Mouse (Mus musculus): ENCODE data around the gene Kcnk1. TPM values are rescaled to one million over a fixed set of nuclear protein-coding genes. Genes with fewer than 3 reads are reported as not detected.

The Kcnk1 gene
- total and polyA plus RNA-seq, 3 experiments: 1.3 to 12.8 (median 7.5) TPM

DNA sequence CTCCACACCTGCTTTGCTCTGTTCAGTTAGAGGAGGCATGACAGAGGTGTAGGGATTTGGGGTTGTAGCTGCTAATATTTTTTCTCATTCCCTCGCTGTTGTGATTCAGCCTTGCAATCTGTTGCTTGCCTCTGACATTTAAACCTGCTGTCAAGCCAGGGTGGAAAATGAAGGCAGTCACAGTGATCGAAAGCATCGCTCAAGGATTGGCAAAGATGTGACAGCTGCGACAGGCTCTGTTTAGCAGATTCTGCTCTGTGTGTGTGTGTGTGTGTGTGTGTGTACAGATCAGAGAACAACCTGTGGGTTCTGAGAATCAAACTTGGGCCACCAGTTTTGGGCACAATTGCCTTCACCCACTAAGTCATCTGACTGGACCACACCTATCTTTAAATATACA is 50.8 kb downstream of the Kcnk1 start:
- DNase-seq: no peak

DNA sequence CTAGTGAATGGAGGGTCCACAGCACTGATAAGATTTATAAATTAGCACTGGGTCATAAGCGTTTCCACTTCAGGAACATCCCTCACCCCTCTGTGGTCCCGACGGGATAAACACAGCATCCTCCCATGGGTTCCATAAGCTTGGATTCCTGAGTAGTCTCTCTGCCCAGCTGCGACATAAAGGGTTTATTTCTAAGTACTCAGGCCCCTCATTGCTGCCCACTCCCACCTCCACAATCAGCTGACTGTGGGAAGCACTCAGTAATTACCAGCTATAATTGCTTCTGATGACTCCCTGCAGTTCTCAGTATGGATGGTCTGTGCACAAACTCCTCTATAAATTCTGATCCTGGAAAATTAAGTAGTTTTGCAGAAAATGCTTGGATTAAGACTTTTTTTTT is 58.9 kb downstream of the Kcnk1 start:
- no peak for DNase-seq

DNA sequence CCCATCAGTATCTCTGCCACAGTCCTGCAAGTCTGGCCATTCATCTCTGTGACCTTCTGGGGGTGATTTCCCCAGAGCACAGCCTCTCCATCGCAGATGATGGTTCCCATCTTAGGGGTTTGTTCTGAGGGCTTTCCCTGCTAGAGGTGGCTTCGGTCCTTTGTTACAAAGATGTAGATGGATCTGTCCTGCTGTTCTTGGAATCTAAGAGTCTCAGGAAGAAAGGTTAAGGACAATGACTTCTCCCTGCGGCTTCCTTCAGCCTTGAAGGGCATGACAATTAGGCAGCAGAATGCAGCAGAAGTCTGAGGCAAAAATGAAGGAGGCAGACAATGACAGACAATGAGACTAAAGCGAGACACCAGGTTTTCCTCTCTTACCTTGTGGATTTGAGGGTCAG is 63.9 kb downstream of the Kcnk1 start:
- DNase-seq: no peak

DNA sequence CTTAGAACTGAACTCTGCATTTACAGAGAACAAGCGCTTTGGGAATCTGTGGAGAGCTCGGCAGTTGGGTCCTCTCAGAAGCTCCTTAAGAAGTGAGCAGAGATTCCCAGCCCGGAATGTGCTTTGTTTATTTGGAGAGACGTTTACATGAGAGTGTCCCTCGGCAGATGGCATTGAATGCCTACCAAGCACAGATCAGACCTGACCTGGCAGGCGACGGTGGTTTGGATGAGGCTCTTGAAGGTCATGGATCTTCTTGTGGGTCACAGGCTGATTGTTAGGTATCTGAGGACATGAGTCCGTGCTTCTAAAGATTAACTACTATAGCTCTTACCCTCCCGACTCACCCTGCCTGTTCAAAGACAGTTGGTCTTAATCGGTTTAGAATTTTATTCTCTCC is 67.9 kb downstream of the Kcnk1 start:
- DNase-seq: no peak

DNA sequence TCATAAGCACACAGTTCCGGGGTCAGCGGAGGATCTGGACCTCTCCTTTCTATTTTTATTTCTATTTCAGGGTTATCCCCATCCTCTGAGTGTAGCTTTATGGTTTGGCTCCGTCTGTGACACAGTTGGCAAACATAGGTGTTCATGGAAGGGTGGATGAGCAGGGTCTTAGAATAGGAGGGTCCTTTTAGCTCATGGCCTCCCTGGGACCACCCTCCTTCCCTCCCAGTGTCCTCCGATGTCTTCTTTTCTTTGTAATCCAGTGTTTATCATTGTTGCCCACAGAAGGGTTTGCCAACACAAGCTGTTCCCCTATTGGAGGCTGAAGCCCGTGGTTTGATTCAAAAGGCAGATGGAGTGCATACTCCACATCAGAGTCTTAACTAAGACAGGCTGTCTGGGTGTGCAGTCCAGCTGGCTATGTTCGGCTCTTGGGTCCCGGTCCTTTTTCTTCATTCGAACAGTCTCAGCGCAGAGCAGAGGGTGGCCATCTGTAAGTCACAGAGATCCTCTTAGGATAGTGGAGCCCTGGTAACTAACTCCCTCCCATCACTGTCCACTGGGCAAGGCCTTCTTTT is 69.0 kb downstream of the Kcnk1 start:
- no peak for DNase-seq

DNA sequence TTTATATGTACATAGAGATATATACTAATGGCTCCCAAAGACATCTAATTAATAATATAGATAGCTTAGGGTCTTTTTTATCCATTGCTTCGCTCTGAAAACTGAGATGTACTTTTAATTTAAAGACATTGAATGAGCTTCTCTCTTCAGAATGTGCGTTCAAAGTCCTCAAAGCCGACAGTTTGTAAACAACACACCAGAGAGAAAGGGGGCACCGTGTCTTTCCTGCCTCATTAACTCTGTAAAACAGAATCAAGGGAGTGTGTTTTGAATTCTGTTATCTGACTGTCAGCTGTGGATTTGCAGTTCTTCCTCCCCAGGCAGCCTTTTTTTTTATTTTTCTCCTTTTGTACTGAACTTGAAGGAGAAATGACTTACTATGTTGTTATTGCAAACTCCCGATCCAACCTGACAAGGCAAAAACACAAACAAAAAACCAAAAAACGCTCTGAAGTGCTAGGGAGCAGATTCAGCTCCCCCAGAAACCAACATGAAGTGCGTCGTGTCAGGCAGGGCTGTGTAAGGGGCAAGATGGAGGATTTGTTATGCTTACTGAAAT is 69.7 kb downstream of the Kcnk1 start:
- DNase-seq: no peak

DNA sequence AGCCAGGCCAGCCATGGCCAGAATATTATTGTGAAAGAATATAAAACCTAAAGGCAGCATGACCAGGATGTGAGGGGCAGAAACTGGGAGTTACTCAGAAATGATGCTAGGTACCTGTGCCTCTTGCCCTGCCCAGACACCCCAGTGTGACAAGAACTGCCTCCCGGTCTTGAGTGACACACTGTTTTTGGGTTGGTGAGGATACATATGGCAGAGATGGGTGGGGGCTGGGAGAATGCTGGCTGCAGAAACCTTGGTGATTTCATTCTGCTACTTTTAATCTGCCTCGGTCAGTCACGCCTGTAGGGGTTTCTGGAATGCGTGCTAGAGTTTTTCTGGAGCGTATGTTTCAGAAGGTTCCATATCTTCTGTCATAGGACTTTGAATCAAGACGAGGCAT is 72.3 kb downstream of the Kcnk1 start:
- DNase-seq: no peak

DNA sequence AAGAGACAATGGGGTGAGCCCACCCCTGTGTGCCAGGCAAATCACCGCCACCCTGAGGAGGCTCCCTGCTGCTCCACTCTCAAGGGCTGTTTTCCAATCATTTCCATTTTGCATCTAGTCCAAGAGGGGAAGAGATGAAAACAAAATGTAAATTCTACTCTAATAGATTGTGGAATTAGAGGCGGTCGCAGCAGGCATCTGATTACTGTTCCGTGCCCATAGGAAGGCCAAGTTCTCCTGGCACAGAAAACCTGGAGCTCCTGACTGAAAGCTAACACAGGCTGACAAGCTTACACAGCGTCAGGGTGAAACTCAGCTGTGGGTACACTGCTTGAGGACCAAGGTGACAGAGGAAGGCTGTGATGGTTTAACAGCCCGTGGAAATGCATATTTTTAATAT is 73.2 kb downstream of the Kcnk1 start:
- no peak for DNase-seq

DNA sequence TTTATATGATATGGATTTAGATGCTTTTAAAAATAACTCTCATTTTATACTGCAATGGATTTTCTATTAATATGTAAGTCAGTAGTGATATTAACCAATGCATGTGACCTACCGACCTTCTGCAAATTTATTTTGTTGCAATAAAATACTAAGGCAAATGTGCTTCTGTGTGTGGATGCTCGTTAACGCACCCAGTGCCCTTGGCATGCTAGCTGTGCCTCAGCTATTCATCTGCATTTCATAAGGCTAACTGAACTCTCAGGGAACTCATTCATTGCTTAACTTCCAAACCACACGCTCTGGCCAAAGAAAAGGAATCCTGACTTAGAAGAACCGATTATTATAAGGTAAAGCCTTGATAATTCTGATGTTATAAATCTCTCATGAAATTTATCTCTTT is 77.7 kb downstream of the Kcnk1 start:
- DNase-seq: no peak

DNA sequence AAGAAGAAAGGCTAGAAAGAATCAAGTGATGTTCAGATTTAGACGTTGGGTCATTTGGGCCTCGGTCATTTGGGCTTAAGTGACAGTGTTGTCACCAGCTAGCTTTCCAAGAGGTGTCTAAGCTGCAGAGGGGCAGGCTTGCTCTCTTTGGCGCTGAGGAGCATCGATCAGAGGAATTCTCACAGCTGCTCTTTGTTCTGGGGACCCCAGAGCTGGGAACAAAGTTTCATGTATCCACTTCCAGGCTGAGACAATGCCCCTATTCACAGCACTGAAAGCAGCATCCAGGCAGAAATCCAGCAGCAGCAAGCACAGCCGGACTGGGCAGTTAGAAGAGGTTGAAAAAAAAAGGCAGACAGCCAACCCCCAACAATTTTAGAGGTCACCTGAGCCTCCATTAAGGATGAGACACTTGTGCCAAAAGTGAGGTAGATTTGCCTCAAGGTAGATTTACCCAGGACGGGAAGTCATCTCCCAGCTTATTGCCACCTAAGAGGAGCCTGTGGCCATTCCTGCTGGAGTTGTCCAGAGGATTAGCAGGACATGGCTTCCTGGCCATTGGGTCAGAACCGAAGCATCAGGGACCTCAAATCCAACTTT is 78.3 kb downstream of the Kcnk1 start:
- no peak for DNase-seq

DNA sequence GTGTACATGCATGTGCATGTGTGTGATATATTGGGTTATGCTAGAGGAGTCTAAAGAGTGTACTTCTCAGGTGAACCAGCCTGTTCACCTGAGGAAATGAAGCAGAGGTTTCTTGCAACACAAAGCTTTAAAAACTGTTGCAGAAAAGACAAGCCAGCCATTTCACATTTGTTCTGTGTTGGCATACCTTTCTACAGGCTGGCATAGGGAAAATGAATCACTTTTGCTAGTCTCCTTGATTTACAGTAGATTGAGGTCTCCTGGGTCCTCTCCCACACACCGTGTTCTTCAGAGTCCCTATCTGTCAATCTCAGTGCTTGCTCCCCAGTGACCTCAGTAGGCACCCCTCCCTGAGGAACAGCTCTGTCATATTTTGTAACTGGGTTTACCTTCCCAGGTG is 79.1 kb downstream of the Kcnk1 start:
- no peak for DNase-seq

DNA sequence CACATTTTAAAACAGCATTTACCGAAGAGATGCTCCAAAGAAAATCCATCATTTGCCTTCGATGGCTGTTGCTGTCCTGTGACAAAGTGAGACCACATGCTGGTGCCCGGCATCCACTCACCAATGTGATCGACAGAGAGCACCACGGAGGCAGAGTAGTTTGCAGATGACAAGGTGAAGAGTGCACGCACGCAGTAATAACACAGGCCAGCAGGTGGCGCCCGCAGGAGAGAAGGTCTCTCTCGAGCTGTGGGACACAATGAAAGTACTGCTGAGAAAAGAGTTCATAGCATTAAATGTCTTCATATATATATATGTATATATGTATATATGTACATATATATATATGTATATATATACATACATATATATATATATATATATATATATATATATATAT is 80.4 kb downstream of the Kcnk1 start:
- peak; percentile 75 for DNase-seq

Other genes with a start within 250 kb of the Kcnk1 start
- under 1 TPM; 0.55 to 0.69 TPM for gene Pcnx2, start 96.9 kb upstream of the Kcnk1 start, total RNA-seq (2021)
- gene Pcnx2, start 96.9 kb upstream of the Kcnk1 start, polyA plus RNA-seq (2012; rRNA removed): 0.42 and 0.50 TPM in 2 replicates
- 1 to 10 TPM in 1 of 2 experiments, under 1 TPM in 1; 0.78 to 1.6 TPM for gene Map3k21, start 84.7 kb upstream of the Kcnk1 start, total RNA-seq (2021)
- 1.5 and 1.9 TPM in 2 replicates for gene Map3k21, start 84.7 kb upstream of the Kcnk1 start, polyA plus RNA-seq (2012; rRNA removed)